Mouse (Mus musculus) brain, embryonic 14.5 days (tissue): Measurements from ENCODE around the gene Selenos. TPM values are rescaled to one million over a fixed set of nuclear protein-coding genes. Genes with fewer than 3 reads are reported as not detected.

Experiments
- DNase-seq: peaks from one replicate; pipeline ENCODE4 v3.0.0-alpha.2; 2011; ENCODE audit warnings: low read depth
- CTCF ChIP-seq: fragments of 200-500 bp; IDR thresholded peaks from 2 replicates; pipeline ENCODE4 v1.5.1; 2012; ENCODE audit warnings: inconsistent platforms, mild to moderate bottlenecking, moderate library complexity, borderline replicate concordance; ENCODE audit not compliant: insufficient read depth, insufficient read length; ENCODE audit errors: extremely low read depth
- POLR2A ChIP-seq: fragments of 200-500 bp; IDR thresholded peaks from 2 replicates; pipeline ENCODE4 v1.6.1; 2012; ENCODE audit warnings: mild to moderate bottlenecking, inconsistent platforms, borderline replicate concordance; ENCODE audit not compliant: poor library complexity, insufficient read depth, insufficient read length, severe bottlenecking; ENCODE audit errors: extremely low read depth
- polyA plus RNA-seq: library from polyadenylated mRNA; depleted of rRNA; stranded (reverse); fragments of >200 nt; gene quantifications from 2 replicates; pipeline ENCODE4 v1.2.3, GENCODE M21; 2012

The Selenos gene
- polyA plus RNA-seq, 1 experiment: 58.5 TPM

DNA sequence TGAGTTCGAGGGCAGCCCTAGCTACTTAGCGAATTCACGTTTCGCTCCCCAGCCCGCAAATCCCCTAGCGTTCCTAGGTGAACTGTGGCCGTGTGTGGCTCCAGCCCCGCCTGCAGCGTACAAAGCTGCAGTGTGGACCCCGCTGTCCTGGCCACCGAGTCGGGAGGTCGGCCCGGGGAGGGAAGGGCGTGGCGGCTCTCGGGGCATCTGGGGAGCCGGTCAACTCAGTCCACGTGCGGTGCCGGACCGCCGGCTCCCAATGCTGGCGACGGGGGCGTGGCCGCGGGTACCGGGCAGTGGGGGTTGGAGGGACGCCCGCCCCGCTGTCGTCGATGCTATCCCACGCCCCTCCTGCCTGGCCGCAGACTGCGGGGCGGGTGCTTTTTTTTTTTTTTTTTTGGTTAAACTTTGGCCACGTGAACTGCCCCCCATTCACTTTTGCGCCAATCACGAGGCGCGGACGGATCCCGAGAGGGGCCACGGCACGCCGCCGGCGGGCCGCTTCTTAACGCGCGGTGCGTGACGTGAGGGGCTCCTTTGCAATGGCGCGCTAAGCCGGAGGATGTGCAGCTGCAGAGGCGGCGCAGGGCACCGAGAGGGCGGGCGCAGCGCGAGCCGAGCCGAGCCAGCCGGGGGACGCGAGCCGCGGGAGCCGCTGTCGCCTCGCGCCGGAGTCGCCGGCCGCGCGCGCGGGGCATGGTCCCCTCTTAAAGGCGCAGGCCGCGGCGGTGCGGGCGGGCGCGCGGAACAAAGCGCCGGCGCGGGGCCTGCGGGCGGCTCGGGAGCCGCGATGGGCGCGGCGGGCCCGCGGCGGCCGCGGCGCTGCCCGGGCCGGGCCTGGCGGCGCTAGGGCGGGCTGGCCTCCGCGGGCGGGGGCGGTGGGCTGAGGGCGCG lies 29.8 kb downstream of the Selenos start, which contains the start of gene Chsy1:
Gene Chsy1 (plus strand): TSS at position 555 of the 894 bp plus-strand sequence.
- TF ChIP-seq POLR2A (peak; percentile 80), CTCF (no peak)
- DNase-seq: peak; percentile 97

DNA sequence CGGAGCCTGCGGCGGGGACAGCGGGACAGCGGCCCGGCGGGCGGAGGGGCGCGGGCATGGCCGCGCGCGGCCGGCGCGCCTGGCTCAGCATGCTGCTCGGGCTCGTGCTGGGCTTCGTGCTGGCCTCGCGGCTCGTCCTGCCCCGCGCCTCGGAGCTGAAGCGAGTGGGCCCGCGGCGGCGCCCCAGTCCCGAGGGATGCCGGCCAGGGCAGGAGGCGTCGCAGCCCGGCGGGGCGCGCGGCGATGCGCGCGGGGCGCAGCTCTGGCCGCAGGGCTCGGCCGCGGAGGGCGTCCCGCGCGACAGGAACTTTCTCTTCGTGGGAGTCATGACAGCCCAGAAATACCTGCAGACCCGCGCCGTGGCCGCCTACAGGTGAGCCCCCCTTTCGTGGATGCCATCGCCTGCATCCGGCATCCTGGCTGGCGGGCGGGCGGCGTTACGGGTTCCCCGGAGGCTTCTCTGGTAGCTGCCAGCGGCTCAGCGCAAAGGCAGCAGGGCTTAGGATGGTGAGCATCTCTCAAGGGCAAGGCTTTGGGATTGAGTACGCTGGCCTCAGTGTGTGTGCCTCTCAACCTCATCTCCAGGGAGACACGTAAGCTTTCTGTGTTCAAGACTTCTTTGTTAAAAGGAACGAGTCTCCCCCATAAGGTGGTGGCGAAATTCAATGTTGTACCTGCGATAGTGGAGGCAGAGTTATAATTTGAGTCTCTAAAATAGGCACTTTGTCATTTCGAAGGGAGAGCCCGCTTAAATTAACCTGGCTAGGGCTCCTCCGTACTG lies 30.6 kb downstream of the Selenos start:
- peak; percentile 63 for DNase-seq

DNA sequence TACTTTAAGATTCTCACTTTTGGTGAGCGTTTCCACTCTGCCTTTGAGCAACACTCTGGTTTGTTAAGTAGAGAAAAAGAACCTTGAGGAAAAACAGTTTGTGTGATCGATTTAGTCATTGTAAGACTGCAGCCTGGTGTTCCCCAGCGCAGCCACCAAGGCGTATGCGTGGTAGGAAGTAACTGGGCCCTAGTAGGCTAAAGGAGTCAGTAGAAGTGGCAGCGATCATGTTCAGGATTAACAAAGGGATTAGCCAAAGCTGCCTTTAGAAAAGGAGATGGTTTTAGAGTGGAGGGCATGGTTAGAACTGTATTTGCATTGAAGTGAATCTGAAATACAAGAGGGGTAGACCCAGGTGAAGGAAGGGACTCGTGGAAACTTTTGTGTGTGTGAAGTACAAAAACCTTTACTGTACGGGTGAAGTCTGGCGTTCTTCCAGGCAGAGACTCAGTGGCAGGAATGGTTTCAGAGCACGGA lies 31.2 kb downstream of the Selenos start:
- peak; percentile 60 for DNase-seq
- TF ChIP-seq CTCF (no peak), POLR2A (no peak)

More for the DNA sequence above, 30.6 kb downstream of the Selenos start:
- TF ChIP-seq CTCF (no peak), POLR2A (no peak)

DNA sequence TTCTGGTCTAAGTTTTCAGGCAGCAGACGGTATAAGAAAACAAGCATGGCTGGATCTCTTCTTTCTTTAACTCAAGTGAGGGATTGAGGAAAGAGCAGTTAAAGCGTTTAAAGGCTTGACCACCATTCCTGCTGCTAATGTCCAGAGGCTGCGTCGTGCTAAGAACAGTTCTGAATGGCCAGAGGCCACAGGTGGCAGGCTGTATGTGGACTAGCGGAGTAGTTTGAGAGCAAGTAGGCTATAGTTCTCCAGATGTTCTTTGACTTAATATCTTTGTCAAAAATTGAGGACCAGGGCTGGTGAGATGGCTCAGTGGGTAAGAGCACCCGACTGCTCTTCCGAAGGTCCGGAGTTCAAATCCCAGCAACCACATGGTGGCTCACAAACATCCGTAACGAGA lies 31.8 kb downstream of the Selenos start:
- no peak for DNase-seq
- TF ChIP-seq CTCF (no peak), POLR2A (no peak)

- TF ChIP-seq CTCF (no peak), POLR2A (no peak)
- DNase-seq: no peak
These were observed 34.1 kb downstream of the Selenos start for GRCm38 (mm10) chr7:66113561-66113960.

DNA sequence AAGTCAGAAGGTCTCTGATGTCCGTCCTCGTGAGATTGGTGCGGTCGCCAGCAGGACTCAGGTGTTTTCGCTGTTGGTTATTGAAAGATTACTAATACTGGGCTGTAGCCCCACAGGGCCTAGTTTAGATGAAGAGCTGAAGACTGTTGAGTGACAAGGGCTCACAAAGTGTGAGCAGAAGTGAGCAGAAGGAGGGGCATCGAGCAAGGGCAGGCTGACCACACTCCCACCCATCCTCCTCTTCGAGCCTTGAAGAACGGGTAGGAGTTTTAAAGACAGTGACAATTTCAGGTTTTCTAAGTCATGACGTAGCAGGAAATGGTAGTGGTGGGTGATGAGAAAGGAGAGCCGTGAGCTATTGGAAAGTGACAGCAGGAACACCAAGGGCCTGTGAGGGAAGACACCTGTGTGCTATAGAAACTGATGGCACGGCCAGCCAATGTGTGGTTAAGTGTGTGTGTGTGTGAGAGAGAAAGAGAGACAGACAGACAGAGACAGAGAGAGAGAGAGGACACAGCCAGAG lies 36.4 kb downstream of the Selenos start:
- no peak for DNase-seq
- TF ChIP-seq POLR2A (no peak), CTCF (no peak)

DNA sequence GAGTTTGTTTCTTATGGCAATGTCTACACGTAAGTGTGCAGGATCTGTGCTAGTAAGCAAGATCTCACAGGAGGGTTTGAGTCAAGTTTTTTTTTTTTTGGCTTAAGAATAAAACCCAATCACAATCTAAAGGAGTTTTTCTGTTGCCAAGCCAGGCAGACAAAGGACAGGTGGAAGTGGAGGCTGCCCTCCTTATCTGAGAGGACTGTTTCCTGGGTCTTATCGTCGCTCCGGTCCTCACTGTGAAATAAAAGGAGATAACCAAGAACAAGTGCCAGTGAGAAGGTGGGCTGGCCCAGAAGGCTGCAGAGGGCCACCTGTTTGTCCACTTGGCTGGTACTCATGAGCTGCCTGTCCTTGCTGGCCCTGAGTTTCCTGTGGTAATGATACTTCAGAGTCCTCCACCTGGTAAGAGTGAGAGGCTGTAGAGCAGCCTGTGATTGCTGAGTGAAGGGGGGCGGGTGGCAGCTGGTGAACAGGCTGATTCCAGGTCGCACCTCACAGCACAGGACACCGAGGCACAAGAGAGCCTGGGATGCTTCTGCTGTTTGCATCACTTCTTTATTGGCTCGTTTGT lies 37.5 kb downstream of the Selenos start:
- TF ChIP-seq POLR2A (no peak), CTCF (no peak)
- no peak for DNase-seq

DNA sequence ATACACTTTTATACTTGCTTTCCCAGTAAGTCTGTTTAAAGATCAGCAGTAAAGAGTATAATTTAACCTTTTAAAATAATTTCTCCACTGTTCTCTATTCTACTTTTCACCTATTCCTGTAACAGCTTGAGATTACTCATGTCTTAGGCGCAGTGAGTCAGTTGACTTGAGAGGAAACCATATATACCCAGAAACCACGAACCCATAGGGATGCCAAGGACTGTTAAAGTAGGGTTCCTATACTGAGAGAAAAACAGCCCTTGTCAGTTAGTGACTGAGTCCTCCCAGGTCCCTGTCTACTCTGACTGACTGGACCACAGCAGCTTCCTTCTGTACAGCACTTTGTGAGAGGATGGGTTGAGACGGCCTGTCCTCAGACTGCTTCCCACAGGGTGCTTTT lies 38.6 kb downstream of the Selenos start:
- TF ChIP-seq POLR2A (no peak), CTCF (no peak)
- no peak for DNase-seq

DNA sequence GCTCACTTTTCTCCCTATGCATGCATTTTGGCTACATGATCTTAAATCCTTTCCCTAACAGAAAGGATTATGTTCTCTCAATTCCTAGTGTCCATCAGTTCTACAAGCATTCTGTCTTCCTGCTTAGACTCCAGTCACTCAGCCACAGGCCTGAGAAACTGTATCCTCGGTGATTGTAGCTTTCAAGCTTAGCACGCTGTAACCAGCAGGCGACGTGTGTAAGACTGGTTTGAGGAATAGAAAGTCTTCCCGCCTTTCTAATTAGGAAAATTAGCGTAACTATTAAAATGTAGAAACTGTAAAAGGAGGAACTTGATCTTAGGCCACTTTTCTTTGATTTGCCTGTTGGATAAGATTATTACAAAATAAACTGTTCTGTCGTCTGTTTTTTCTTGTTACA lies 39.3 kb downstream of the Selenos start:
- DNase-seq: peak; percentile 37
- TF ChIP-seq POLR2A: no peak
- TF ChIP-seq CTCF: no peak

GRCm38 (mm10) chr7:66120139-66120538 lies 40.7 kb downstream of the Selenos start:
- peak; percentile 35 for DNase-seq
- TF ChIP-seq POLR2A (no peak), CTCF (no peak)
